Mouse (Mus musculus): ENCODE measurements around the gene Flvcr2.

DNA sequence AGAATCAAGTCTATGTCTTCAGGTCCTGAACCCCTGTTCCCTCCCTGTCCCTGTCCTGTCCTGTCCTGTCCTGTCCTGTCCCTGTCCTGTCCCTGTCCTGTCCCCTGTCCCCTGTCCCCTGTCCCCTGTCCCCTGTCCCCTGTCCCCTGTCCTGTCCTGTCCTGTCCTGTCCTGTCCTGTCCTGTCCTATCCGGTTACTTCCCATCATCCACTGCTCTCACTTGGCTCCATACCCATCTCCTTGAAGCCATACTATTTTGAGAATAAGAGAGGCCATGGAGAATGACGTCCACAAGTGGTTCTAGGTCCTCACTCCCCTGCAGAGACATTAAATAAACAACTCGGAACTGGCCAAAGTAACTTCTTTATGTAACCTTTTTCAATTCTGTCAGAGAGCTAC lies 10.7 kb downstream of the Flvcr2 start:
- TF ChIP-seq EP300 (optimal IDR thresholded peaks at IDR 0.05), result no peak
- TF ChIP-seq CTCF (IDR thresholded peaks at IDR 0.05; ENCODE audit: low read depth), result no peak

All from stomach, postnatal 0 days (tissue).